Mouse (Mus musculus) CH12.LX (cell line): ENCODE data around the gene Nmral1.
A peak's percentile ranks its signal among the peaks of the same experiment; 100 is the strongest.

ENCODE experiments used
- CTCF ChIP-seq, 2 experiments: IDR thresholded peaks in 1 of 2; conservative IDR thresholded peaks in 1 of 2; 2 replicates each; pipeline ENCODE4 v1.5.1; 2011 to 2012; ENCODE audit warnings: low read depth in 2 of 2, low read length in 2 of 2, improper control_type of control experiment in 1 of 2, inconsistent platforms in 1 of 2, mild to moderate bottlenecking in 1 of 2, moderate library complexity in 1 of 2
- JUND ChIP-seq: conservative IDR thresholded peaks from 2 replicates; pipeline ENCODE4 v1.6.1; 2011; ENCODE audit warnings: low read depth, low read length, improper control_type of control experiment
- TBP ChIP-seq: conservative IDR thresholded peaks from 2 replicates; pipeline ENCODE4 v1.6.1; 2011; ENCODE audit warnings: low read depth, low read length, improper control_type of control experiment

GRCm38 (mm10) chr16:4739994-4740393, 20.8 kb upstream of the Nmral1 start:
- TF ChIP-seq JUND, result no peak
- TF ChIP-seq CTCF (conservative IDR thresholded peaks at IDR 0.05 in 1 of 2, IDR thresholded peaks at IDR 0.05 in 1 of 2; ENCODE audit: low read depth in 2 of 2, low read length in 2 of 2), result peak in 1 of 2 experiments; percentile 11; a peak in 1 of 4 replicates
- no peak for TF ChIP-seq TBP
